Mouse (Mus musculus) lung, postnatal 0 days (tissue): ENCODE measurements at regions not wholly inside any gene's neighbourhood (a gene's known extent, or its start where the extent isn't known, plus 50 kb on each side); places are given as distances from the start of the nearest gene placed in this dataset.

ENCODE experiments used
- CTCF ChIP-seq: IDR thresholded peaks from 2 replicates; pipeline ENCODE4 v1.5.1; 2016; ENCODE audit warnings: antibody characterized with exemption, mild to moderate bottlenecking
- EP300 ChIP-seq: IDR thresholded peaks from 2 replicates; pipeline ENCODE4 v1.6.1; 2016; ENCODE audit warnings: antibody characterized with exemption, mild to moderate bottlenecking, control low read depth

- TF ChIP-seq CTCF (no peak), EP300 (no peak)
Observed at GRCm38 (mm10) chr13:59242671-59243070, 342.4 kb downstream of the Agtpbp1 start.
